Mouse (Mus musculus) liver, postnatal 0 days (tissue): ENCODE measurements at regions not wholly inside any gene's neighbourhood (a gene's known extent, or its start where the extent isn't known, plus 50 kb on each side); places are given as distances from the start of the nearest gene placed in this dataset.

Source experiments
- ATAC-seq: fragments of 200-750 bp; cut with Nextera tagmentation; 2 replicates; pipeline ENCODE4 v1.8.0; 2017; ENCODE audit warnings: mild to moderate bottlenecking, moderate library complexity
- DNase-seq: peaks from one replicate; pipeline ENCODE4 v3.0.0-alpha.2; 2016
- H3K27ac ChIP-seq: fragments of 300-500 bp; sonication (generic); 2 replicates; pipeline ENCODE4 v1.5.1; 2014; ENCODE audit warnings: antibody characterized with exemption, moderate library complexity, mild to moderate bottlenecking, low read depth
- H3K27me3 ChIP-seq: fragments of 300-500 bp; sonication (generic); 2 replicates; pipeline ENCODE4 v1.6.1; 2014; ENCODE audit warnings: low read length, control low read depth, mixed read lengths; ENCODE audit not compliant: insufficient read depth
- H3K36me3 ChIP-seq: fragments of 300-500 bp; sonication (generic); replicated peaks from 2 replicates; pipeline ENCODE4 v1.6.1; 2014; ENCODE audit warnings: mild to moderate bottlenecking, control low read depth, low read length, moderate library complexity, mixed read lengths; ENCODE audit not compliant: insufficient read depth
- H3K4me1 ChIP-seq: fragments of 300-500 bp; sonication (generic); 2 replicates; pipeline ENCODE4 v1.6.1; 2014; ENCODE audit warnings: antibody characterized with exemption, mild to moderate bottlenecking, control low read depth; ENCODE audit not compliant: insufficient read depth
- H3K4me2 ChIP-seq: fragments of 300-500 bp; sonication (generic); 2 replicates; pipeline ENCODE4 v1.6.1; 2014; ENCODE audit warnings: low read depth, mild to moderate bottlenecking, low read length, moderate library complexity, mixed read lengths
- H3K4me3 ChIP-seq: fragments of 300-500 bp; sonication (generic); 2 replicates; pipeline ENCODE4 v1.5.1; 2014; ENCODE audit warnings: low read depth, low read length
- H3K9ac ChIP-seq: fragments of 300-500 bp; sonication (generic); replicated peaks from 2 replicates; pipeline ENCODE4 v1.6.1; 2014; ENCODE audit warnings: mild to moderate bottlenecking, moderate library complexity
- H3K9me3 ChIP-seq: fragments of 300-500 bp; sonication (generic); 2 replicates; pipeline ENCODE4 v1.6.1; 2016; ENCODE audit warnings: mild to moderate bottlenecking, control low read depth, low read length, mixed read lengths
- CTCF ChIP-seq: sonication (generic); IDR thresholded peaks from 2 replicates; pipeline ENCODE4 v1.5.1; 2016; ENCODE audit warnings: antibody characterized with exemption, low read depth
- EP300 ChIP-seq: IDR thresholded peaks from 2 replicates; pipeline ENCODE4 v1.6.1; 2016; ENCODE audit warnings: antibody characterized with exemption, low read depth, mild to moderate bottlenecking
- WGBS: fragments of 180-500 bp; shearing (Covaris S2); extraction: QIAGEN DNeasy Blood & Tissue Kit; methylation state at CpG from one replicate; pipeline ENCODE4 v1.1.7; 2014; ENCODE audit not compliant: insufficient replicate concordance; 5-methylcytosine and 5-hydroxymethylcytosine counted together

DNA sequence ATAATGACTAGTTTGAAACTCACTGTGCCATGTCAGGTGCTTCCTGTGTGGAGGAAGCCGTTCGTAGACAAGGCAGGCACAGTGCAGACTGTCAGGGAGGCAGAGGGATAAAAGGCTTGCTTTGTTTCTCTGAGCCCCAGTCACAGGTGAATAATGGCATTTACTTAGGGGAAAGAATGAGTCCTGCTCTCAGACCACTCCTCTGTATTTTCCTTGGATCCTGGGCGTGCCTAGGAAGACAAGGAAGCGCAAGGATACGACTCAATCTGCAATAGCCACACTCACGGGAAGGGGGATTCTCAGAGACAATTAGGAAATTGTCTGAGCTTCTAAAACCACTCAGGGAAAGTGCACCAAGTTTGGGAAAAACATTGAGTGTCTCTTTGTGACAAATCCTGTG is 504.1 kb downstream of the Sox2 start:
- WGBS = 57% methylated on average over 6 of the region's 6 CpGs
- H3K27me3 ChIP-seq = no peaks in the 10 kb centered on the region
- no peaks in the 10 kb centered on the region for H3K36me3 ChIP-seq
- no peak overlapping the region for H3K9ac ChIP-seq
- H3K4me1 ChIP-seq = no peaks in the 10 kb centered on the region
- H3K4me3 ChIP-seq = no peak overlapping the region
- no peak overlapping the region for H3K4me2 ChIP-seq
- H3K9me3 ChIP-seq = no peaks in the 10 kb centered on the region
- no peak overlapping the region for H3K27ac ChIP-seq
- DNase-seq (no peak), ATAC-seq (no peak)
- TF ChIP-seq EP300 (no peak), CTCF (no peak)

DNA sequence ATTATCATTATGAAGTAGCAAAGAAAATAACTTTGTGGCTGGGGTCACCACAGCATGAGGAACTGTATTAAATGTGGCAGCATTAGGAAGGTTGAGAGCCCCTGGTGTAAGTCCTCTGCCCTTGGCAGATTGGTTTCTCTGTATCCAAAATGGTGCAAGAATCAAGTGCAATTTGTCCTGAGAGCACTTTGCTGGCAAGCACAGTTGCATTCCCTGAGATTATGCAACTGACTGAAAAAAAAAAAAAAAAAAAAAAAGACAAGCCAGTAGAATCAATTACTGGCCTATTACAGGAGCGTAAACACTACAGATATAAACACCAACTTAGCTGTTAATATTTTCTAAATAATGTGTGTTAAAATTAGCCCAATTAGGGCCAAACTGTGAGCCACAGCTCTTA is 518.5 kb downstream of the Sox2 start:
- H3K27ac ChIP-seq = no peak overlapping the region
- no peaks in the 10 kb centered on the region for H3K4me1 ChIP-seq
- ATAC-seq = no peak
- H3K36me3 ChIP-seq = no peaks in the 10 kb centered on the region
- no peak overlapping the region for H3K4me3 ChIP-seq
- DNase-seq = no peak
- no peak for TF ChIP-seq CTCF
- TF ChIP-seq EP300 = no peak
- H3K9me3 ChIP-seq = no peaks in the 10 kb centered on the region
- no peak overlapping the region for H3K4me2 ChIP-seq
- no peaks in the 10 kb centered on the region for H3K27me3 ChIP-seq
- WGBS = 68% methylated on average over 1 of the region's 1 CpGs
- no peak overlapping the region for H3K9ac ChIP-seq

DNA sequence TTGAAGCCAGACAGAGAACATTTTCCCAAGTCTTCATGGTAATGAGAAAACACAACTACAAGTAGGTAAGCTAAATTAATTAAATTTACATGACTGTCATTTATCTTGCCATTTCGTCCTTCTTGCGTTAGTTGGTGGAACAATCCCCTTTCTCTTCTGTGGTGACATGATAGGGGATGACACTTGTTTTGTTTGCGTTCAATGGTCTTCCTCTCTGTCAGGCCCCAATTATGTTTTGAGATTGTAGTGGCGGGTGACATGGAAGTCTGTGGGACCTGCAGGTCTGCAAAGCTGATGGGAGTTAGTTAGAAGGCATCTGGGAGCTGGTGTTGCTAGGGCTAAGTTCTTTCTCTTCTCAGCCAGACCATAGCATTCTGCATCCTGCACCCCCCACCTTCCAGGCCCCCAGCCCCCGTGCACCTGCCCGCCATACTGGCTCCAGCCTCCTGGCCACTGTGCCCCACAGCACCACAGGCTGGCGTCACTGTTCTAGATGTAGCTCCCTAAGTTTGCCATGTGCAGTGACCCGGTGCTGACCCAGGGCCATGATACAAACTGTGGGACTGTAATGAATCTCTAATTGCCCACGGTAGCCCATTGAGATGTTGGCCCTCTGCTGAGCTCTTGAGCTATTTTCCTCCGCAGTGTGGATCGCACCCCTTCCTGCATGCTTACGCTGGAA is 528.7 kb downstream of the Sox2 start:
- 76% methylated on average over 12 of the region's 12 CpGs for WGBS
- H3K4me2 ChIP-seq = no peak overlapping the region

DNA sequence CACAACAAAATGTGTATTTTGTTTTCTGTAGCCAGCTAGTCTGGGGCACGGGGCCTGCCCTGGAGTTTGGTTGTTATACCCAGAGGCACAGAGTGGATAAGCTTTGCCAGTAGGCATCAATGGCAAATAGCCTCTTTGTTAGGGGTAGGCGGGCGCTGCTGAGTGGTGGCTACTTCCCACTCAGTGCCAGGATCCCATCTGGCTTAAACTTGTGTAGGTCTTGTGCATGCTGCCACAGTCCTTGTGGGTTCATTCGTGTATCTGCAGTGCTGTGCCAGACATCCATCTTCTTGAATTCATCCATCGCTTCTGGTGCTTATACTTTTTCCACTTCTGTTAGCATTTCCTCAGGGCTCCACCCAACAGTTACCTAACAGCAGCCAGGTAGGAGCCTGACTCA is 545.4 kb upstream of the Atp11b start:
- no peak for ATAC-seq
- DNase-seq = no peak
- 79% methylated on average over 5 of the region's 5 CpGs for WGBS
- no peak for TF ChIP-seq CTCF
- TF ChIP-seq EP300 = no peak
- H3K9me3 ChIP-seq = no peaks in the 10 kb centered on the region
- no peak overlapping the region for H3K27ac ChIP-seq
- H3K4me2 ChIP-seq = no peak overlapping the region
- H3K36me3 ChIP-seq = no peaks in the 10 kb centered on the region
- no peak overlapping the region for H3K9ac ChIP-seq
- H3K4me1 ChIP-seq = no peaks in the 10 kb centered on the region
- no peaks in the 10 kb centered on the region for H3K27me3 ChIP-seq
- H3K4me3 ChIP-seq = no peak overlapping the region

More for the DNA sequence above, 528.7 kb downstream of the Sox2 start:
- DNase-seq = no peak
- Histone ChIP-seq H3K27me3 (no peaks in the 10 kb centered on the region), H3K4me3 (no peak overlapping the region), H3K9me3 (no peaks in the 10 kb centered on the region), H3K27ac (no peak overlapping the region), H3K9ac (no peak overlapping the region), H3K36me3 (no peaks in the 10 kb centered on the region), H3K4me1 (no peaks in the 10 kb centered on the region)
- no peak for TF ChIP-seq CTCF
- TF ChIP-seq EP300 = no peak
- ATAC-seq = no peak

DNA sequence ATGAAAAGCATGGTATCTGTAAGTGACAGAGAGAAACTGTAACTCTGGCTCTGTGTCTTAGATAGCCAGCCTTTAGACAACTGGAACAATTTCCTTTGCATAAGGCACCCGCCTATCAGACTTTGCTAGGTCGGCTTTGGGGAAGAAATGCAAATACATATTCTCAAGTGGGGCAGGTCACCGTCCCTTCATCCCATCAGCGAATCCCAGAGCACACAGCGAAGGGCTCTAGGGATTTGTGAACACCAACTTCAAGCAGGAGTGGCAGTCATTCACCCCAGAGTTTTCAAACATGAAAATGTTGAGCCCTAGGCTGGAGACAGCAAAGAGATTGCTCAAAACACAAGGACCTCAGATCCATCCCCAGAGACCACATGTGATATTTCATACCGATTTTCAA is 534.5 kb upstream of the Atp11b start:
- H3K36me3 ChIP-seq = no peaks in the 10 kb centered on the region
- TF ChIP-seq EP300 = no peak
- no peak for TF ChIP-seq CTCF
- H3K9me3 ChIP-seq = no peaks in the 10 kb centered on the region
- no peak for ATAC-seq
- WGBS = 78% methylated on average over 6 of the region's 6 CpGs
- no peak overlapping the region for H3K27ac ChIP-seq
- H3K27me3 ChIP-seq = no peaks in the 10 kb centered on the region
- H3K9ac ChIP-seq = no peak overlapping the region
- H3K4me1 ChIP-seq = no peaks in the 10 kb centered on the region
- no peak overlapping the region for H3K4me2 ChIP-seq
- H3K4me3 ChIP-seq = no peak overlapping the region
- no peak for DNase-seq

DNA sequence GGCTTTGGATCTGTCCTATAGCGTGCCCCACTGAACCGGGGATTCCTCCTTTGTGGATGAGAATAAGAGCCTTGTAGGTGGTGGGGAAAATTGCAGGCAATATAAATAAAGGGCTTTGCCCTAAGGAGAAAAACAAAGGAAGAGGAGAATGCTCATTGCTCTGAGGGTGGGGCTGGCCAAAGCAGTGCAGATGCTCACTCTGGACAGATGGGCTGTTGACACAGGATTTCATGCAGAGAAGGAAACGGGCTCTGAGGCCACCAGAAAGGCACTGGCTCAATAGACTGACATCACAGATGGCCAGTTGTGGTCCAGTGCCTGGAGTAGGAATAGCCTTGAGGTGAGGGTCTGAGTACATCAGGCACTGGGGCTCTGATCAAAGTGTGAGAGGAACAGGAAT is 532.7 kb upstream of the Atp11b start:
- Histone ChIP-seq H3K9ac (no peak overlapping the region), H3K36me3 (no peaks in the 10 kb centered on the region), H3K27ac (no peak overlapping the region), H3K4me3 (no peak overlapping the region), H3K27me3 (no peaks in the 10 kb centered on the region), H3K9me3 (no peaks in the 10 kb centered on the region), H3K4me2 (no peak overlapping the region), H3K4me1 (no peaks in the 10 kb centered on the region)
- TF ChIP-seq EP300 (no peak), CTCF (no peak)
- ATAC-seq (no peak), DNase-seq (no peak)
- WGBS = 61% methylated on average over 3 of the region's 3 CpGs

DNA sequence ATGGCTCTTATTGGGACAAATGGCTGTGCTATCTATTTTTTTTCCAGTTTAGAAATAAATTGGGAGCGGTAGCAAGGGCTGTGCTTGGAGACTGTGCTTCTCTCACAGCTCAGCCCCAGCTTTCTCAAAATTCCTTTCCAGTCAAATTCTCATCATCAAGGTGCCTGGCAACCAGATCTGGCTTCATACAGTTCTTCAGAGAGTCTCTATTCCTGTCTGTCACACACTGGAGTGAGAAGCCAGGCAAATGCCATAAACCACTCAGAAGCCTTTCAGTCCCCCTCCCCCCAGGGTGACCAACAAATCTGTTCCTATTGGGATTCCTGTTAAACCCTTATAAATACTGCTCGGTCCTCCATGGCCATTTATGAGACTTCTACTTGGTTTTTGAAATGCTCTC is 531.7 kb upstream of the Atp11b start:
- WGBS = 45% methylated on average over 2 of the region's 2 CpGs
- ATAC-seq (no peak), DNase-seq (no peak)
- no peak overlapping the region for H3K4me2 ChIP-seq
- H3K4me1 ChIP-seq = no peaks in the 10 kb centered on the region
- H3K27ac ChIP-seq = no peak overlapping the region
- H3K9ac ChIP-seq = no peak overlapping the region
- H3K4me3 ChIP-seq = no peak overlapping the region
- no peaks in the 10 kb centered on the region for H3K27me3 ChIP-seq
- TF ChIP-seq CTCF (no peak), EP300 (no peak)
- H3K36me3 ChIP-seq = no peaks in the 10 kb centered on the region
- no peaks in the 10 kb centered on the region for H3K9me3 ChIP-seq
